9 mouse cellular contexts compared by ENCODE assay signal in the genomic region with DNA sequence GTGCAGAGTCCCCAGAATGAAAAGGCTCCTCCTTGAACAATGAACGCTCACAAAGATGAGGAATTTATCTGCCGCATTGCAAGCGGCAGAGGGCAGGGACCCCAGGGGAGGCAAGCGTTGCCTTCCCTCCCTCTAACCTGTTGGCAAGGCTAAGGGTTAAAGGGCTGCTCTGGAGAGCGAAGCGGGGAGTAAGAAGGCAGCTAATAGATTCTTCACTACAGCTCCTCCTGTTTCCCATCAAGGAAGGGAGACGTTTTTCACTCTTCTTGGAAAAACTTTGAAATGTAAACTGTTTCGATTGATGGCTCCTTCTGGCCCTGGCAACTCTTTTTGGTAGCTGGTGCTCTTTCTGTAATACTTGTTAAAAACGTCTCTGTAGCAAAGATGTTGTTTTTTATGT.
DNase-seq lines count a peak whose midpoint lies in the region; ATAC-seq and TF ChIP-seq lines count a peak whose summit lies in the region.
"Had no signal": no experiment of that assay in that cellular context is flagged by ENCODE, and none has a peak within 500 bp of the region (broad histone marks: within the 10 kb centered on the region; RNA-seq: fewer than 3 reads in every experiment).

No protein-coding gene starts in this region.

- H3K9ac ChIP-seq in heart, embryonic 12.5 days: peak overlapping the region; percentile 35; the same call in 1 of the 2 replicates
- H3K9ac ChIP-seq in hindbrain, embryonic 11.5 days (ENCODE audit: low read depth, low read length): no peak overlapping the region
- peak overlapping the region; percentile 45; the same call in 1 of the 2 replicates for H3K9ac ChIP-seq in midbrain, embryonic 14.5 days (replicated peaks; ENCODE audit: low read length)

- peak overlapping the region; percentile 21 for H3K4me3 ChIP-seq in heart, embryonic 12.5 days
- H3K4me3 ChIP-seq in cortical plate, adult 2 months (ENCODE audit: insufficient read depth, low read length): peak overlapping the region; percentile 30
- H3K4me3 ChIP-seq in hindbrain, embryonic 11.5 days (ENCODE audit: low read depth, low read length): no peak overlapping the region
- peak overlapping the region; percentile 26 for H3K4me3 ChIP-seq in midbrain, embryonic 14.5 days (replicated peaks; ENCODE audit: low read depth, low read length)

- 12% methylated on average over 9 of the region's 9 CpGs for WGBS in heart, embryonic 12.5 days
- 4% methylated on average over 9 of the region's 9 CpGs for WGBS in hindbrain, embryonic 11.5 days
- whole genome bisulfite sequencing in midbrain, embryonic 14.5 days: 5% methylated on average over 9 of the region's 9 CpGs

- no peak for DNase-seq in heart, postnatal 14 days
- DNase-seq in hindbrain, embryonic 11.5 days (ENCODE audit: low spot score): peak; percentile 43
- peak; percentile 46 for DNase-seq in midbrain, embryonic 14.5 days
- DNase-seq in adrenal gland, postnatal 4 days (ENCODE audit: low spot score in 2 of 2): no peak
- DNase-seq in left cerebral cortex, postnatal 4 days: no peak
- DNase-seq in kidney, adult 8-10 months: no peak
- DNase-seq: adrenal gland, postnatal 14 days had no signal

- H3K27ac ChIP-seq in heart, embryonic 12.5 days (ENCODE audit: poor library complexity, severe bottlenecking): no peak overlapping the region
- peak overlapping the region; percentile 68 for H3K27ac ChIP-seq in cortical plate, adult 2 months (ENCODE audit: insufficient read depth, low read length)
- H3K27ac ChIP-seq in hindbrain, embryonic 11.5 days (ENCODE audit: low read depth, low read length): no peak overlapping the region
- no peak overlapping the region for H3K27ac ChIP-seq in midbrain, embryonic 14.5 days (replicated peaks; ENCODE audit: low read depth, low read length)

- ATAC-seq in heart, embryonic 12.5 days (ENCODE audit: insufficient number of reproducible peaks, low FRiP score): no peak
- ATAC-seq in hindbrain, embryonic 11.5 days (ENCODE audit: low FRiP score): no peak
- ATAC-seq in midbrain, embryonic 14.5 days (ENCODE audit: low FRiP score, low TSS enrichment): no peak

- TF ChIP-seq CTCF in cortical plate, adult 2 months (IDR thresholded peaks at IDR 0.05; ENCODE audit: extremely low read depth, insufficient read depth, low read length): no peak

- no peaks in the 10 kb centered on the region for H3K9me3 ChIP-seq in heart, embryonic 12.5 days (replicated peaks)
- H3K9me3 ChIP-seq in hindbrain, embryonic 11.5 days (ENCODE audit: control insufficient read depth, low read length): no peaks in the 10 kb centered on the region
- H3K9me3 ChIP-seq in midbrain, embryonic 14.5 days (ENCODE audit: control insufficient read depth, low read length): no peaks in the 10 kb centered on the region

- H3K36me3 ChIP-seq in heart, embryonic 12.5 days: no peaks in the 10 kb centered on the region
- H3K36me3 ChIP-seq in hindbrain, embryonic 11.5 days (ENCODE audit: control insufficient read depth, insufficient read depth, low read length): no peaks in the 10 kb centered on the region
- no peaks in the 10 kb centered on the region for H3K36me3 ChIP-seq in midbrain, embryonic 14.5 days (ENCODE audit: control insufficient read depth, insufficient read depth, low read length)

- H3K27me3 ChIP-seq in heart, embryonic 12.5 days (replicated peaks): no peaks in the 10 kb centered on the region
- H3K27me3 ChIP-seq in hindbrain, embryonic 11.5 days (ENCODE audit: control insufficient read depth, insufficient read depth, low read length): no peaks in the 10 kb centered on the region
- no peaks in the 10 kb centered on the region for H3K27me3 ChIP-seq in midbrain, embryonic 14.5 days (ENCODE audit: control insufficient read depth, insufficient read depth, low read length)

- H3K4me2 ChIP-seq in heart, embryonic 12.5 days: peak overlapping the region; percentile 63
- H3K4me2 ChIP-seq in hindbrain, embryonic 11.5 days (replicated peaks; ENCODE audit: low read depth, low read length): peak overlapping the region; percentile 29
- peak overlapping the region; percentile 61 for H3K4me2 ChIP-seq in midbrain, embryonic 14.5 days (ENCODE audit: low read length)

- no peak for TF ChIP-seq POLR2A in cortical plate, adult 2 months (IDR thresholded peaks at IDR 0.05; ENCODE audit: extremely low read depth, insufficient read depth, low read length)

- H3K4me1 ChIP-seq in heart, embryonic 12.5 days (replicated peaks): peaks cover 6% of the 10 kb centered on the region; the same call in 1 of the 2 replicates
- peaks cover 2% of the 10 kb centered on the region; the same call in 1 of the 2 replicates for H3K4me1 ChIP-seq in cortical plate, adult 2 months (ENCODE audit: control insufficient read depth, insufficient read depth, low read length)
- no peaks in the 10 kb centered on the region for H3K4me1 ChIP-seq in hindbrain, embryonic 11.5 days (replicated peaks; ENCODE audit: control insufficient read depth, insufficient read depth, low read length)
- peaks cover 9% of the 10 kb centered on the region for H3K4me1 ChIP-seq in midbrain, embryonic 14.5 days (ENCODE audit: control insufficient read depth, insufficient read depth, low read length)

- intact Hi-C loops in heart, postnatal 14 days (cut with DNase I): no loop called here
- intact Hi-C loops in left cerebral cortex, postnatal 4 days (cut with DNase I): loop anchor here (2.0 to 10.0 kb wide), 3 partner anchors 999 to 1711 kb away; no protein-coding TSS in a partner anchor

Comparison
In these comparisons a context has a peak if more than half of its experiments do, and no peak if none do; other contexts are left out.
1. DNase-seq: peak in hindbrain, embryonic 11.5 days (single experiment) and midbrain, embryonic 14.5 days (single experiment); none in heart, postnatal 14 days (0 of 2), adrenal gland, postnatal 4 days (0 of 2), left cerebral cortex, postnatal 4 days (single experiment) and kidney, adult 8-10 months (0 of 2).
2. Peak in every context shown above with its lines, with median percentiles within 50 percentile points of each other: H3K4me2 ChIP-seq.